Mouse (Mus musculus) MEL (cell line): Measurements from ENCODE around the gene Bcl6. TPM values are rescaled to one million over a fixed set of nuclear protein-coding genes. Genes with fewer than 3 reads are reported as not detected.

Experiments
- DNase-seq: peaks from one replicate; pipeline ENCODE4 v3.0.0; 2011; ENCODE audit warnings: low read depth, low spot score
- H3K27ac ChIP-seq: 2 replicates; pipeline ENCODE4 v1.5.1; 2012; ENCODE audit warnings: low read depth, mild to moderate bottlenecking, control low read depth, low read length, moderate library complexity; ENCODE audit not compliant: control insufficient read depth
- H3K27me3 ChIP-seq, 2 experiments: fragments of 150-350 bp in 1 of 2; sonication (generic) in 1 of 2; 2 replicates each; pipeline ENCODE4 v1.6.1; 2012; ENCODE audit warnings: low read length in 2 of 2, mild to moderate bottlenecking in 2 of 2, improper control_type of control experiment in 1 of 2, moderate library complexity in 1 of 2; ENCODE audit not compliant: insufficient read depth in 2 of 2, control insufficient read depth in 1 of 2
- H3K36me3 ChIP-seq, 2 experiments: 2 replicates each; pipeline ENCODE4 v1.6.1; 2012 to 2014; ENCODE audit warnings: low read length in 2 of 2, improper control_type of control experiment in 1 of 2, inconsistent platforms in 1 of 2, mild to moderate bottlenecking in 1 of 2; ENCODE audit not compliant: insufficient read depth in 2 of 2, control insufficient read depth in 1 of 2
- H3K4me1 ChIP-seq, 2 experiments: fragments of 150-350 bp in 1 of 2; sonication (generic) in 1 of 2; 2 replicates each; pipeline ENCODE4 v1.6.1; 2012; ENCODE audit warnings: low read length in 2 of 2, improper control_type of control experiment in 1 of 2, mild to moderate bottlenecking in 1 of 2; ENCODE audit not compliant: insufficient read depth in 2 of 2, control insufficient read depth in 1 of 2
- H3K4me3 ChIP-seq, 2 experiments: fragments of 150-350 bp in 1 of 2; sonication (generic) in 1 of 2; 2 replicates each; pipeline ENCODE4 v1.5.1; 2012; ENCODE audit warnings: low read depth in 2 of 2, low read length in 2 of 2, mild to moderate bottlenecking in 2 of 2, moderate library complexity in 2 of 2, control low read depth in 1 of 2, improper control_type of control experiment in 1 of 2; ENCODE audit not compliant: control insufficient read depth in 1 of 2, insufficient read depth in 1 of 2
- H3K79me2 ChIP-seq: 2 replicates; pipeline ENCODE4 v1.6.1; 2012; ENCODE audit warnings: mild to moderate bottlenecking, low read length, moderate library complexity; ENCODE audit not compliant: control insufficient read depth, poor library complexity, insufficient read depth
- H3K9ac ChIP-seq: 2 replicates; pipeline ENCODE4 v1.6.1; 2012; ENCODE audit warnings: low read depth, mild to moderate bottlenecking, control low read depth, low read length, moderate library complexity; ENCODE audit not compliant: control insufficient read depth, poor library complexity, severe bottlenecking
- H3K9me3 ChIP-seq: fragments of 150-350 bp; sonication (generic); replicated peaks from 2 replicates; pipeline ENCODE4 v1.6.1; 2012; ENCODE audit warnings: mild to moderate bottlenecking, low read length, improper control_type of control experiment, moderate library complexity; ENCODE audit not compliant: insufficient read depth
- BHLHE40 ChIP-seq: IDR thresholded peaks from 2 replicates; pipeline ENCODE4 v1.6.1; 2012; ENCODE audit warnings: low read depth, mild to moderate bottlenecking, inconsistent platforms, low read length, improper control_type of control experiment, borderline replicate concordance
- CHD1 ChIP-seq: IDR thresholded peaks from 2 replicates; pipeline ENCODE4 v1.6.1; 2012; ENCODE audit warnings: low read depth, mild to moderate bottlenecking, inconsistent platforms, low read length, improper control_type of control experiment
- E2F4 ChIP-seq: IDR thresholded peaks from 2 replicates; pipeline ENCODE4 v1.6.1; 2011; ENCODE audit warnings: low read depth, low read length, improper control_type of control experiment, borderline replicate concordance
- ELF1 ChIP-seq: IDR thresholded peaks from 2 replicates; pipeline ENCODE4 v1.6.1; 2014; ENCODE audit warnings: low read depth, mild to moderate bottlenecking, inconsistent platforms, low read length, improper control_type of control experiment, moderate library complexity
- GABPA ChIP-seq: IDR thresholded peaks from 2 replicates; pipeline ENCODE4 v1.6.1; 2012; ENCODE audit warnings: low read depth, mild to moderate bottlenecking, inconsistent platforms, low read length, improper control_type of control experiment, moderate library complexity
- HCFC1 ChIP-seq: IDR thresholded peaks from 2 replicates; pipeline ENCODE4 v1.6.1; 2012; ENCODE audit warnings: low read depth, mild to moderate bottlenecking, inconsistent platforms, low read length, improper control_type of control experiment, moderate library complexity
- MAX ChIP-seq: IDR thresholded peaks from 2 replicates; pipeline ENCODE4 v1.6.1; 2011; ENCODE audit warnings: low read length, improper control_type of control experiment
- MXI1 ChIP-seq: IDR thresholded peaks from 2 replicates; pipeline ENCODE4 v1.6.1; 2011; ENCODE audit warnings: mild to moderate bottlenecking, low read depth, low read length, improper control_type of control experiment
- MYB ChIP-seq: IDR thresholded peaks from 2 replicates; pipeline ENCODE4 v1.6.1; 2011; ENCODE audit warnings: mild to moderate bottlenecking, low read depth, low read length, improper control_type of control experiment
- MYC ChIP-seq: IDR thresholded peaks from 2 replicates; pipeline ENCODE4 v1.6.1; 2011; ENCODE audit warnings: low read depth, mild to moderate bottlenecking, low read length, improper control_type of control experiment, moderate library complexity
- NRF1 ChIP-seq: IDR thresholded peaks from 2 replicates; pipeline ENCODE4 v1.6.1; 2014; ENCODE audit warnings: low read depth, mild to moderate bottlenecking, inconsistent platforms, low read length, improper control_type of control experiment, moderate library complexity; ENCODE audit not compliant: poor library complexity, insufficient read depth, severe bottlenecking
- POLR2A ChIP-seq, 2 experiments: IDR thresholded peaks; 2 replicates each; pipeline ENCODE4 v1.6.1; 2011 to 2012; ENCODE audit warnings: low read length in 2 of 2, mild to moderate bottlenecking in 2 of 2, control low read depth in 1 of 2, improper control_type of control experiment in 1 of 2, low read depth in 1 of 2, moderate library complexity in 1 of 2; ENCODE audit not compliant: control insufficient read depth in 1 of 2, insufficient read depth in 1 of 2, poor library complexity in 1 of 2
- POLR2AphosphoS2 ChIP-seq: IDR thresholded peaks from 2 replicates; pipeline ENCODE4 v1.6.1; 2011; ENCODE audit warnings: low read length, improper control_type of control experiment
- RCOR1 ChIP-seq: IDR thresholded peaks from 2 replicates; pipeline ENCODE4 v1.6.1; 2012; ENCODE audit warnings: low read depth, mild to moderate bottlenecking, inconsistent platforms, low read length, improper control_type of control experiment
- SIN3A ChIP-seq: IDR thresholded peaks from 2 replicates; pipeline ENCODE4 v1.6.1; 2012; ENCODE audit warnings: low read length, improper control_type of control experiment, inconsistent platforms
- TCF12 ChIP-seq: IDR thresholded peaks from 2 replicates; pipeline ENCODE4 v1.6.1; 2014; ENCODE audit warnings: low read depth, mild to moderate bottlenecking, inconsistent platforms, low read length, improper control_type of control experiment, moderate library complexity
- UBTF ChIP-seq: IDR thresholded peaks from 2 replicates; pipeline ENCODE4 v1.6.1; 2012; ENCODE audit warnings: low read depth, mild to moderate bottlenecking, inconsistent platforms, low read length, improper control_type of control experiment, moderate library complexity, borderline replicate concordance; ENCODE audit not compliant: insufficient read depth
- USF1 ChIP-seq: IDR thresholded peaks from 2 replicates; pipeline ENCODE4 v1.6.1; 2014; ENCODE audit warnings: low read depth, mild to moderate bottlenecking, inconsistent platforms, low read length, improper control_type of control experiment, moderate library complexity
- USF2 ChIP-seq, 2 experiments: IDR thresholded peaks; 2 replicates each; pipeline ENCODE4 v1.6.1; 2011 to 2012; ENCODE audit warnings: improper control_type of control experiment in 2 of 2, low read length in 2 of 2, borderline replicate concordance in 1 of 2, inconsistent platforms in 1 of 2, low read depth in 1 of 2, mild to moderate bottlenecking in 1 of 2; ENCODE audit not compliant: insufficient read depth in 1 of 2
- ZNF384 ChIP-seq: IDR thresholded peaks from 2 replicates; pipeline ENCODE4 v1.6.1; 2012; ENCODE audit warnings: low read depth, mild to moderate bottlenecking, inconsistent platforms, low read length, improper control_type of control experiment
- polyA plus RNA-seq, 2 experiments: library from polyadenylated mRNA; stranded (reverse) in 1 of 2; unstranded in 1 of 2; fragments of >175 nt in 1 of 2; fragments of >200 nt in 1 of 2; gene quantifications; 2 replicates each; pipeline versions ENCODE4 v1.2.1 to v1.2.4; 2012; ENCODE audit warnings: low replicate concordance in 2 of 2, low read depth in 1 of 2; ENCODE audit not compliant: insufficient read length in 2 of 2, insufficient read depth in 1 of 2, missing spikeins in 1 of 2
- total RNA-seq: library from RNA; depleted of rRNA; stranded (reverse); fragments of 300-350 nt; gene quantifications from 2 replicates; pipeline ENCODE4 v1.2.3, GENCODE M21; 2012

The Bcl6 gene
- total and polyA plus RNA-seq, 3 experiments = not detected

- H3K79me2 ChIP-seq = no peaks in the 10 kb centered on the region
- no peak overlapping the region for H3K4me3 ChIP-seq
- H3K27ac ChIP-seq = no peak overlapping the region
- no peak for DNase-seq
- H3K36me3 ChIP-seq = no peaks in the 10 kb centered on the region
- H3K27me3 ChIP-seq = no peaks in the 10 kb centered on the region
- no peak for TF ChIP-seq NRF1
- TF ChIP-seq POLR2AphosphoS2 = no peak
- no peak for TF ChIP-seq GABPA
- no peak for TF ChIP-seq MYC
- no peak for TF ChIP-seq USF1
- TF ChIP-seq RCOR1 = no peak
- TF ChIP-seq HCFC1 = no peak
- no peak for TF ChIP-seq ZNF384
- no peak for TF ChIP-seq SIN3A
- TF ChIP-seq MAX = no peak
- TF ChIP-seq ELF1 = no peak
- no peak for TF ChIP-seq CHD1
- TF ChIP-seq TCF12 = no peak
- no peak for TF ChIP-seq MYB
- no peak for TF ChIP-seq POLR2A (IDR thresholded peaks at IDR 0.05; ENCODE audit: control insufficient read depth in 1 of 2, insufficient read depth in 1 of 2, low read depth in 1 of 2, low read length in 2 of 2, poor library complexity in 1 of 2)
- no peak for TF ChIP-seq MXI1
- no peak for TF ChIP-seq USF2 (IDR thresholded peaks at IDR 0.05; ENCODE audit: borderline replicate concordance in 1 of 2, insufficient read depth in 1 of 2, low read depth in 1 of 2, low read length in 2 of 2)
- TF ChIP-seq E2F4 = no peak
- H3K9me3 ChIP-seq = no peaks in the 10 kb centered on the region
- H3K9ac ChIP-seq = no peak overlapping the region
- no peaks in the 10 kb centered on the region for H3K4me1 ChIP-seq
Measured at GRCm38 (mm10) chr16:23922906-23923305, 65.7 kb downstream of the Bcl6 start.

- TF ChIP-seq HCFC1 (no peak), NRF1 (no peak), BHLHE40 (no peak), USF1 (no peak), ZNF384 (no peak), UBTF (no peak)
- H3K9ac ChIP-seq = no peak overlapping the region
- no peaks in the 10 kb centered on the region for H3K27me3 ChIP-seq
- no peaks in the 10 kb centered on the region for H3K4me1 ChIP-seq
- H3K27ac ChIP-seq = no peak overlapping the region
- no peak for DNase-seq
- no peak overlapping the region for H3K4me3 ChIP-seq
- no peaks in the 10 kb centered on the region for H3K79me2 ChIP-seq
- H3K36me3 ChIP-seq = no peaks in the 10 kb centered on the region
- no peaks in the 10 kb centered on the region for H3K9me3 ChIP-seq
Measured at GRCm38 (mm10) chr16:23921697-23922096, 67.0 kb downstream of the Bcl6 start.
